Mouse (Mus musculus): ENCODE data around the gene Sspn.

DNA sequence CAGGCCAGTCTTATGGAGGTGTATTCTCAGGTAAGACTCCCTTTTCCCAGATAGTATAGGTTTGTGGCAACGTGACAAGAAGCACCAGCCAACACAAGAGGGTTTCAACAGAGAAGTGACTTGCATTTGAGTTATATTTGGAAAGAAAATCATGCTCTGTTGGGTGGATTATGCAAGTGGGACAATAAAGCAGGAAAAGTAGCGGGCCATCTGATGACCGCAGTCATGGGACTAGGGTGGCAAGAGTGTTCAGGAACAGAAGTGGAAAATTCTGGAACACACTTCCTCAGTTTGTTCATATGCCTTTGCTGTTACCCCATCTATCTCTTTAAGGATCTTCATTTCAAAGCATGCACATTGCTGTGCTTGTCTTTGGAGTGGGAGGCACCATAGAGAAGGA is 82.9 kb downstream of the Sspn start:
- TF ChIP-seq TAL1 (IDR thresholded peaks at IDR 0.05; ENCODE audit: low read length): no peak
- TF ChIP-seq GATA1 (IDR thresholded peaks at IDR 0.05; ENCODE audit: low read length): no peak
